Mouse (Mus musculus): Measurements from ENCODE around the gene Vps35.

Vps35 gene

DNA sequence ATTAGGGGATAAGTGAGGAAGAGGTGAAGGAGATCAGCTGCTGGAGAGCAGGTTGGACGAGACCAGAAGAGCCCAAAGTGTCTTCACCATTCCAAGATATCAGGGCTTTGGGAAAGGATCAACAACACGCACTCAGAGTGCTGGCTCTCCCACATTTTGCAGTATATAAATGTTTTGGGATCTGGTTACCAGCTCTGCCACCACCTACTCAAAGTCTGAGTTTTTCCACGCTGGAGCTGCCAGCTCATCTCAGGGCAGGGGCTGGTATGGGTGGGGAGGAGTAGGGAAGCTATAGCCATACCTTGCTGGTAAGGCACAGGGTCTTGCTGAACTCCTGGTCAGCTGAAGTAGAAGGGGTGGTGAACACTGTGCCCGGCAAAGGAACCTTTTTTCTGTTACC, 79.4 kb downstream of the Vps35 start:
- no peak for DNase-seq (ENCODE audit: extremely low read depth, insufficient read length, low spot score)

Measured in 3134 (cell line).